Mouse (Mus musculus): ENCODE measurements around the gene Ost4. TPM values are rescaled to one million over a fixed set of nuclear protein-coding genes. Genes with fewer than 3 reads are reported as not detected.

The Ost4 gene
- total and polyA plus RNA-seq, 3 experiments, result 80.1 to 346 (median 309) TPM

DNA sequence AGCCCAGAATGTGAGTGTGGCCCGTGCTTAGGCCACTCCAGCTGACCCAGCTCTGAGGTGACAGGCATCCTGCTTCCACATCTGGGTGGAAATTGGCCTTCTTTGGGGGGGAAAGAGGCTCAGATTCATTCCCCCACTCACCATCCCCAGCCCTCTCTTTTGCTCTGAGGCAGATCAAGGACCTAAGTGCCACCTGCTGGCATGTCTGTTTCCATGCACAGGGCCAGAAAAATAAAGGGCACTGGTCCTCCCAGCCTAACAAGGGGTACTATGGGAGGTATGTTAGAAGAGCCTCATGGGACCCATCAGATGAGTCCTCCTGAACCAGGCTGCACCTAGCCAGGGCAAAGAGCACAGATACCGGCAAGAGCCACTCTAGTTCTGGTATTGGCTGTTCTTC, 51.5 kb downstream of the Ost4 start:
- TF ChIP-seq POLR2AphosphoS5 (IDR thresholded peaks at IDR 0.05; ENCODE audit: insufficient replicate concordance, low read depth, low read length), result no peak
- no peak for TF ChIP-seq CTCF (IDR thresholded peaks at IDR 0.05; ENCODE audit: low read depth, low read length)
- no peak for TF ChIP-seq TAL1 (conservative IDR thresholded peaks at IDR 0.05; ENCODE audit: low read depth, low read length)
- TF ChIP-seq GATA1 (IDR thresholded peaks at IDR 0.05; ENCODE audit: borderline replicate concordance, low read length), result no peak
- no peak for TF ChIP-seq GATA2 (IDR thresholded peaks at IDR 0.05; ENCODE audit: borderline replicate concordance, low read depth, low read length)
- no peak for ATAC-seq (ENCODE audit: extremely low read depth, insufficient number of reproducible peaks, low FRiP score, poor library complexity, severe bottlenecking)
- Histone ChIP-seq H3K27me3 (ENCODE audit: insufficient read depth, low read length) (peaks cover 57% of the 10 kb centered on the region), H3K36me3 (replicated peaks) (no peaks in the 10 kb centered on the region), H3K4me1 (ENCODE audit: insufficient read depth, low read depth, low read length) (no peaks in the 10 kb centered on the region), H3K4me3 (ENCODE audit: low read depth, low read length) (no peak overlapping the region), H3K9me3 (replicated peaks) (no peaks in the 10 kb centered on the region)
- no peak for DNase-seq (ENCODE audit: low spot score)

Other genes starting within 250 kb of the Ost4 start
- gene Cenpa, start 241.0 kb downstream of the Ost4 start, total RNA-seq (2014; fragmentation: Nextera tagmentation), result 165 and 203 TPM in 2 replicates
- 113 and 114 TPM in 2 replicates for gene Cenpa, start 241.0 kb downstream of the Ost4 start, total RNA-seq (2017)
- gene Cenpa, start 241.0 kb downstream of the Ost4 start, polyA plus RNA-seq (2012), result 307 and 368 TPM in 2 replicates
- gene Dpysl5, start 196.2 kb downstream of the Ost4 start, total RNA-seq (2014; fragmentation: Nextera tagmentation), result not detected in 2 replicates
- gene Dpysl5, start 196.2 kb downstream of the Ost4 start, total RNA-seq (2017), result under 0.01 and 0.49 TPM in 2 replicates
- not detected in 2 replicates for gene Dpysl5, start 196.2 kb downstream of the Ost4 start, polyA plus RNA-seq (2012)
- not detected in 2 replicates for gene Mapre3, start 93.1 kb downstream of the Ost4 start, total RNA-seq (2014; fragmentation: Nextera tagmentation)
- 0.12 and 0.27 TPM in 2 replicates for gene Mapre3, start 93.1 kb downstream of the Ost4 start, total RNA-seq (2017)
- gene Mapre3, start 93.1 kb downstream of the Ost4 start, polyA plus RNA-seq (2012), result not detected in 2 replicates
- gene Tmem214, start 39.8 kb downstream of the Ost4 start, total RNA-seq (2014; fragmentation: Nextera tagmentation), result 17.9 and 36.0 TPM in 2 replicates
- 19.2 and 19.6 TPM in 2 replicates for gene Tmem214, start 39.8 kb downstream of the Ost4 start, total RNA-seq (2017)
- 21.5 and 26.7 TPM in 2 replicates for gene Tmem214, start 39.8 kb downstream of the Ost4 start, polyA plus RNA-seq (2012)
- 31.2 and 48.5 TPM in 2 replicates for gene Agbl5, start 19.1 kb downstream of the Ost4 start, total RNA-seq (2014; fragmentation: Nextera tagmentation)
- 9.9 and 13.0 TPM in 2 replicates for gene Agbl5, start 19.1 kb downstream of the Ost4 start, total RNA-seq (2017)
- 65.8 and 85.9 TPM in 2 replicates for gene Agbl5, start 19.1 kb downstream of the Ost4 start, polyA plus RNA-seq (2012)
- gene Emilin1, start 5.6 kb upstream of the Ost4 start, total RNA-seq (2014; fragmentation: Nextera tagmentation), result 0.38 TPM in 1 of 2 replicates, not detected in the other
- 1.0 and 2.6 TPM in 2 replicates for gene Emilin1, start 5.6 kb upstream of the Ost4 start, total RNA-seq (2017)
- 1.2 and 1.3 TPM in 2 replicates for gene Emilin1, start 5.6 kb upstream of the Ost4 start, polyA plus RNA-seq (2012)
- 22.7 and 29.8 TPM in 2 replicates for gene Khk, start 13.6 kb upstream of the Ost4 start, total RNA-seq (2014; fragmentation: Nextera tagmentation)
- 43.4 TPM in 2 replicates for gene Khk, start 13.6 kb upstream of the Ost4 start, total RNA-seq (2017)
- gene Khk, start 13.6 kb upstream of the Ost4 start, polyA plus RNA-seq (2012), result 17.3 and 20.2 TPM in 2 replicates
- not detected in 2 replicates for gene Cgref1, start 37.8 kb upstream of the Ost4 start, total RNA-seq (2014; fragmentation: Nextera tagmentation)
- 0.33 TPM in 1 of 2 replicates, not detected in the other for gene Cgref1, start 37.8 kb upstream of the Ost4 start, total RNA-seq (2017)
- not detected in 2 replicates for gene Cgref1, start 37.8 kb upstream of the Ost4 start, polyA plus RNA-seq (2012)
- 50.3 and 82.7 TPM in 2 replicates for gene Preb, start 52.6 kb upstream of the Ost4 start, total RNA-seq (2014; fragmentation: Nextera tagmentation)
- 35.4 and 42.5 TPM in 2 replicates for gene Preb, start 52.6 kb upstream of the Ost4 start, total RNA-seq (2017)
- 48.9 and 74.7 TPM in 2 replicates for gene Preb, start 52.6 kb upstream of the Ost4 start, polyA plus RNA-seq (2012)
- gene Tcf23, start 60.9 kb upstream of the Ost4 start, total RNA-seq (2014; fragmentation: Nextera tagmentation), result not detected in 2 replicates
- 0.12 TPM in 1 of 2 replicates, not detected in the other for gene Tcf23, start 60.9 kb upstream of the Ost4 start, total RNA-seq (2017)
- gene Tcf23, start 60.9 kb upstream of the Ost4 start, polyA plus RNA-seq (2012), result not detected in 2 replicates
- 81.9 and 89.6 TPM in 2 replicates for gene Atraid, start 140.5 kb upstream of the Ost4 start, total RNA-seq (2014; fragmentation: Nextera tagmentation)
- gene Atraid, start 140.5 kb upstream of the Ost4 start, total RNA-seq (2017), result 50.0 and 54.0 TPM in 2 replicates
- gene Atraid, start 140.5 kb upstream of the Ost4 start, polyA plus RNA-seq (2012), result 11.6 and 15.6 TPM in 2 replicates
- gene Slc5a6, start 141.1 kb upstream of the Ost4 start, total RNA-seq (2014; fragmentation: Nextera tagmentation), result 3.2 and 4.0 TPM in 2 replicates
- gene Slc5a6, start 141.1 kb upstream of the Ost4 start, total RNA-seq (2017), result 2.2 and 5.2 TPM in 2 replicates
- gene Slc5a6, start 141.1 kb upstream of the Ost4 start, polyA plus RNA-seq (2012), result 9.5 and 11.9 TPM in 2 replicates
- gene Cad, start 147.0 kb upstream of the Ost4 start, total RNA-seq (2014; fragmentation: Nextera tagmentation), result 87.7 and 102 TPM in 2 replicates
- 18.5 and 20.2 TPM in 2 replicates for gene Cad, start 147.0 kb upstream of the Ost4 start, total RNA-seq (2017)
- gene Cad, start 147.0 kb upstream of the Ost4 start, polyA plus RNA-seq (2012), result 426 and 438 TPM in 2 replicates
- not detected in 2 replicates for gene Dnajc5g, start 198.5 kb upstream of the Ost4 start, total RNA-seq (2014; fragmentation: Nextera tagmentation)
- gene Dnajc5g, start 198.5 kb upstream of the Ost4 start, total RNA-seq (2017), result not detected in 2 replicates
- gene Dnajc5g, start 198.5 kb upstream of the Ost4 start, polyA plus RNA-seq (2012), result not detected in 2 replicates
- gene Slc30a3, start 200.4 kb upstream of the Ost4 start, total RNA-seq (2014; fragmentation: Nextera tagmentation), result not detected in 2 replicates
- gene Slc30a3, start 200.4 kb upstream of the Ost4 start, total RNA-seq (2017), result 0.05 TPM in 1 of 2 replicates, not detected in the other
- not detected in 2 replicates for gene Slc30a3, start 200.4 kb upstream of the Ost4 start, polyA plus RNA-seq (2012)
- not detected in 2 replicates for gene Trim54, start 208.9 kb upstream of the Ost4 start, total RNA-seq (2014; fragmentation: Nextera tagmentation)
- not detected in 2 replicates for gene Trim54, start 208.9 kb upstream of the Ost4 start, total RNA-seq (2017)
- gene Trim54, start 208.9 kb upstream of the Ost4 start, polyA plus RNA-seq (2012), result not detected in 2 replicates
- gene Ucn, start 231.0 kb upstream of the Ost4 start, total RNA-seq (2014; fragmentation: Nextera tagmentation), result not detected in 2 replicates
- not detected in 2 replicates for gene Ucn, start 231.0 kb upstream of the Ost4 start, total RNA-seq (2017)
- gene Ucn, start 231.0 kb upstream of the Ost4 start, polyA plus RNA-seq (2012), result not detected in 2 replicates
- gene Mpv17, start 246.5 kb upstream of the Ost4 start, total RNA-seq (2014; fragmentation: Nextera tagmentation), result 56.6 and 78.2 TPM in 2 replicates
- 69.8 and 70.3 TPM in 2 replicates for gene Mpv17, start 246.5 kb upstream of the Ost4 start, total RNA-seq (2017)
- gene Mpv17, start 246.5 kb upstream of the Ost4 start, polyA plus RNA-seq (2012), result 27.7 and 31.2 TPM in 2 replicates

All from G1E (cell line).